Mouse (Mus musculus) liver, postnatal 0 days (tissue): ENCODE measurements at regions not wholly inside any gene's neighbourhood (a gene's known extent, or its start where the extent isn't known, plus 50 kb on each side); places are given as distances from the start of the nearest gene placed in this dataset.

Experiments
- ATAC-seq: fragments of 200-750 bp; cut with Nextera tagmentation; 2 replicates; pipeline ENCODE4 v1.8.0; 2017; ENCODE audit warnings: mild to moderate bottlenecking, moderate library complexity
- DNase-seq: peaks from one replicate; pipeline ENCODE4 v3.0.0-alpha.2; 2016
- H3K27ac ChIP-seq: fragments of 300-500 bp; sonication (generic); 2 replicates; pipeline ENCODE4 v1.5.1; 2014; ENCODE audit warnings: antibody characterized with exemption, moderate library complexity, mild to moderate bottlenecking, low read depth
- H3K27me3 ChIP-seq: fragments of 300-500 bp; sonication (generic); 2 replicates; pipeline ENCODE4 v1.6.1; 2014; ENCODE audit warnings: low read length, control low read depth, mixed read lengths; ENCODE audit not compliant: insufficient read depth
- H3K36me3 ChIP-seq: fragments of 300-500 bp; sonication (generic); replicated peaks from 2 replicates; pipeline ENCODE4 v1.6.1; 2014; ENCODE audit warnings: mild to moderate bottlenecking, control low read depth, low read length, moderate library complexity, mixed read lengths; ENCODE audit not compliant: insufficient read depth
- H3K4me1 ChIP-seq: fragments of 300-500 bp; sonication (generic); 2 replicates; pipeline ENCODE4 v1.6.1; 2014; ENCODE audit warnings: antibody characterized with exemption, mild to moderate bottlenecking, control low read depth; ENCODE audit not compliant: insufficient read depth
- H3K4me2 ChIP-seq: fragments of 300-500 bp; sonication (generic); 2 replicates; pipeline ENCODE4 v1.6.1; 2014; ENCODE audit warnings: low read depth, mild to moderate bottlenecking, low read length, moderate library complexity, mixed read lengths
- H3K4me3 ChIP-seq: fragments of 300-500 bp; sonication (generic); 2 replicates; pipeline ENCODE4 v1.5.1; 2014; ENCODE audit warnings: low read depth, low read length
- H3K9ac ChIP-seq: fragments of 300-500 bp; sonication (generic); replicated peaks from 2 replicates; pipeline ENCODE4 v1.6.1; 2014; ENCODE audit warnings: mild to moderate bottlenecking, moderate library complexity
- H3K9me3 ChIP-seq: fragments of 300-500 bp; sonication (generic); 2 replicates; pipeline ENCODE4 v1.6.1; 2016; ENCODE audit warnings: mild to moderate bottlenecking, control low read depth, low read length, mixed read lengths
- CTCF ChIP-seq: sonication (generic); IDR thresholded peaks from 2 replicates; pipeline ENCODE4 v1.5.1; 2016; ENCODE audit warnings: antibody characterized with exemption, low read depth
- EP300 ChIP-seq: IDR thresholded peaks from 2 replicates; pipeline ENCODE4 v1.6.1; 2016; ENCODE audit warnings: antibody characterized with exemption, low read depth, mild to moderate bottlenecking
- WGBS: fragments of 180-500 bp; shearing (Covaris S2); extraction: QIAGEN DNeasy Blood & Tissue Kit; methylation state at CpG from one replicate; pipeline ENCODE4 v1.1.7; 2014; ENCODE audit not compliant: insufficient replicate concordance; 5-methylcytosine and 5-hydroxymethylcytosine counted together

DNA sequence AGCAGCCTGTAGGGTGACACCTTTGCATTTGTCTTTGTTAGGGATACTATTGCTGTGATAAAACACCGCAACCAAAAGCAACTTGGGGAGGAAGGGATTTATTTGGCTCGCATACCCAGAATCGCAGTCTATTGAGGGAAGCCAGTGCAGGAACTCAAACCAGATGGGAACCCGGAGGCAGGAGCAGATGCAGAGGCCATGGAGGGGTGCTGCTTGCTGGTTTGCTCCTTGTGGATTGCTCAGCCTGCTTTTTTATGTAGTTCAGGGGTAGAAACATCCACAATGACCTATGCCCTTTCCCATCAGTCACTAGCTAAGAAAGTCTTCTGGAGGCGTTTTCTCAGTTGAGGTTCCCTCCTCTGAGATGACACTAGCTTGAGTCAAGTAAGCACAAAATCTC lies 133.9 kb downstream of the Irx2 start:
- Histone ChIP-seq H3K9ac (no peak overlapping the region), H3K27ac (no peak overlapping the region), H3K9me3 (no peaks in the 10 kb centered on the region), H3K4me3 (no peak overlapping the region), H3K4me1 (no peaks in the 10 kb centered on the region), H3K36me3 (no peaks in the 10 kb centered on the region), H3K4me2 (no peak overlapping the region), H3K27me3 (no peaks in the 10 kb centered on the region)
- no peak for ATAC-seq
- DNase-seq: no peak
- 85% methylated on average over 5 of the region's 5 CpGs for WGBS
- TF ChIP-seq EP300 (no peak), CTCF (no peak)

DNA sequence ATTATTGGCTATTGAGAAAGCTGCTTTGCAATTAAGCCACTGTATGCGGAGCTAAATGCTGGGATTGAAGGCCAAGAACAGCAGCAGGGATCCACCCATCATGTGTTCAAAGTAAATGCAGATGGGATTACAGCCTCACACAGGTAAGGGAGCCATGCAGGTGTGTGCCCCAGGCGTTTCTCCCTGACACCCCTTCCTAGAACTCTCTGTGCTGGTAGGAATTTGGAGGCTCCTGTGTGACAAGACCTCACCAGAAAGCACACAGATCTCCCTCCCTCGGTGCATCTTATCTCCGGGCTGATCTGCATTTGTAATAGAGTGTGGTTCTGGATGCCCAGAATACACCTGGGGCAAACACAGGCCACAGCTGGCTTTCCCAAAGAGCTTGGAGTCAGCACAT lies 134.7 kb downstream of the Irx2 start:
- H3K4me1 ChIP-seq: no peaks in the 10 kb centered on the region
- H3K27me3 ChIP-seq: no peaks in the 10 kb centered on the region
- H3K4me2 ChIP-seq: no peak overlapping the region
- no peaks in the 10 kb centered on the region for H3K36me3 ChIP-seq
- no peak overlapping the region for H3K9ac ChIP-seq
- ATAC-seq (no peak), DNase-seq (no peak)
- 53% methylated on average over 4 of the region's 4 CpGs for WGBS
- no peak overlapping the region for H3K27ac ChIP-seq
- no peaks in the 10 kb centered on the region for H3K9me3 ChIP-seq
- TF ChIP-seq EP300 (no peak), CTCF (no peak)
- H3K4me3 ChIP-seq: no peak overlapping the region

DNA sequence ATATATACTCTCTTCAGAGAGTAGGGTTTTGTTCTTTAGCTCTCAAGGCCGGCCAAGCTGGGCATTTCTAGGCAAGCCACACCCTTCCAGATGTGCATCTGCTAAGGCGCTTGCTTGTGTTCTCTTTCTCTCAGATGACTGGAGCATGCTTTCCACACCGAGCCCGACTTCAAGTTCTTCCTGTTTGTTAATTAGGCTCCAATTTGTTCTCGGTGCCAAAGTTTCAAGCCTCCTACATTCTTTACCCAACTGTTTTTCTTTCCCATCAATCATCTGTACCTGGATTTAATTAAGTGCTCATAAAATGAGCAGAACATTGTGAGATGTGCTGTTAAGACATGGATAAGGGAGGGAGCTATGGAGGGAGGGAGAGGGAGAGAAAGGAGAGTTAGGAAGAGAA lies 138.7 kb downstream of the Irx2 start:
- DNase-seq (no peak), ATAC-seq (no peak)
- no peaks in the 10 kb centered on the region for H3K9me3 ChIP-seq
- no peak overlapping the region for H3K4me3 ChIP-seq
- H3K4me2 ChIP-seq: no peak overlapping the region
- H3K9ac ChIP-seq: no peak overlapping the region
- TF ChIP-seq EP300 (no peak), CTCF (no peak)
- H3K4me1 ChIP-seq: no peaks in the 10 kb centered on the region
- no peaks in the 10 kb centered on the region for H3K36me3 ChIP-seq
- H3K27ac ChIP-seq: no peak overlapping the region
- H3K27me3 ChIP-seq: no peaks in the 10 kb centered on the region
- WGBS: 51% methylated on average over 5 of the region's 5 CpGs

DNA sequence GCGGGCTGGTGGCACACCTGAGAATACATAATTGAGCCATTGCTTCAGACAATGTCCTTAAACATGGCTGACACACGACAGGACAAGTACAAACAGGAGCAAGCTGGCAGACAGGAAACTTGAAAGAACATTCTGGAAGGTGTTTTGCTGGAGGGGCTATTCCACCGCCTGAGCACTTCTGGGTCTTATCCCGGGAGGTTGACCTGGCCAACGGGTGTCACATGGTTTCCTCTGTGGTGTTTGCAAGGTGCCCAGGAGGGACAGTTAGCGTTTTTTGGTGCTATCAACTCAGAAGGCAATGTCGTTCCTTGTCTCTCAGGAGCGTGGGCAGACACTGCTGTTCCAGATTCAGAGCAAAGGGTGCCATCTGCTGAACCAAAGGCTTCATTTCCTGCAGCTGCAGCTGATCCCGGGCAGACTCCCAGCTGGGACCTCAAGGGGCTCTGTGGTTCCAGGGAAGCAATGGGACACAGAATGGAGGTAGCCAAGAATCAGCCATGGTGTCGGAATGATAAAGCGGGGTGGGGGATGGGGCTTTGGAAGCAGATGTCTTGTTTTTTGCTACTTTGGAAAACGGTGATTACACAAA lies 140.5 kb downstream of the Irx2 start:
- Histone ChIP-seq H3K9ac (no peak overlapping the region), H3K36me3 (no peaks in the 10 kb centered on the region), H3K4me3 (no peak overlapping the region), H3K27me3 (no peaks in the 10 kb centered on the region), H3K9me3 (peaks cover 3% of the 10 kb centered on the region; the same call in 1 of the 2 replicates), H3K4me2 (no peak overlapping the region), H3K4me1 (no peaks in the 10 kb centered on the region), H3K27ac (no peak overlapping the region)
- DNase-seq (no peak), ATAC-seq (no peak)
- WGBS: 57% methylated on average over 12 of the region's 12 CpGs
- no peak for TF ChIP-seq EP300
- no peak for TF ChIP-seq CTCF

DNA sequence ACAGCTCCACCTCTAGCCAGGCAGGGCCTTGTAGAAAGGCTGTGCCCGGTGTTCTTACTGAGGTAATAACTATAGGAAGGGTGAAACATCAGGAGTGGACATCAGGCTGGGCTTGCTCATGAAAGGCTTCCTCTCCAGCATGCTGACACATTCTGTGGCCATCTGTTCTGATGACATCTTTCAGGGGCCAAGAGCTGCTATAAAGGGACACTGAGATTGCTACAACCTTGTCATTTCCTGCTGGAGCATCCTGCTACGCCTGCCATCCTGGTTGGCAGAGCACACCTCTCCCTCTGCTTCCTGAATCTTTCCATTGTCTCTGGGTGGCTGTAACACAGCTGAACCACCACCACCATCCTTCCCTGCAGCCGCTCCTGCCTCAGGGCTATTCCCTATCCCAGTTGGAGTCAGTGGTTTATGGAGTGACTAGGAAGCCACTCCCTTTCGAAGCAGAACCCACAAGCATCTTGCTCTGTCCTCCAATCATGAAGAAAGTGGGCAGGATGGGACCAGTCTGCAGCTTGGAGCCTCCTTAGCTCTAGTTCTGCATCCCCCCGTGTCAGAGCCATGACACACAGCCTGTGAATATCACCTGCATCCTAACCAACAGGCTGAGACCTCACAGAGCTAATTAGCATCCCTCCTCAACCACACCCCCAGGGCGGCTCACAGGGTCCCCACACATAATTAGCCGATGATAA lies 154.6 kb downstream of the Irx2 start:
- H3K36me3 ChIP-seq: no peaks in the 10 kb centered on the region
- H3K27me3 ChIP-seq: no peaks in the 10 kb centered on the region
- H3K4me2 ChIP-seq: no peak overlapping the region
- no peak for DNase-seq
- WGBS: 48% methylated on average over 7 of the region's 7 CpGs
- TF ChIP-seq EP300 (no peak), CTCF (no peak)
- H3K9ac ChIP-seq: no peak overlapping the region
- H3K9me3 ChIP-seq: no peaks in the 10 kb centered on the region
- no peak for ATAC-seq
- H3K4me1 ChIP-seq: no peaks in the 10 kb centered on the region
- no peak overlapping the region for H3K27ac ChIP-seq
- H3K4me3 ChIP-seq: no peak overlapping the region

DNA sequence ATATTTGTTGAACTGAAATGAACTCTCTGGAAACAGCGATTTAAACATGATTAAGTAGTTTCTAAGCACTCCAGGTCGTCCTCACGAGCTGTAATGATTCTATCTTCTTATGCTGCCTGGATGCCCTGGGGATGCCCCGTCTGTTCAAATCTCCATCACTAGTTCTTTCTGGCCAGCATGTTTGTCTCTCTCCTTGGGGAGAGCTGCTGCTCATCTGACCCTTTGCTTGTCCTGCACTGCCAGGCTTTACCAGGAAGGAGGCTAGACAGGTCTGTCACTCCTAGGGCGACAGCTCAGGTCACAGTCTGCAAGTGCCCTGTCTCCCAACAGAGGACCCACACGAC lies 155.1 kb downstream of the Irx2 start:
- H3K4me1 ChIP-seq: no peaks in the 10 kb centered on the region
- ATAC-seq (no peak), DNase-seq (no peak)
- no peak overlapping the region for H3K27ac ChIP-seq
- H3K9ac ChIP-seq: no peak overlapping the region
- no peaks in the 10 kb centered on the region for H3K36me3 ChIP-seq
- no peaks in the 10 kb centered on the region for H3K27me3 ChIP-seq
- 36% methylated on average over 6 of the region's 6 CpGs for WGBS
- no peaks in the 10 kb centered on the region for H3K9me3 ChIP-seq
- H3K4me3 ChIP-seq: no peak overlapping the region
- H3K4me2 ChIP-seq: no peak overlapping the region
- TF ChIP-seq EP300: no peak
- no peak for TF ChIP-seq CTCF

DNA sequence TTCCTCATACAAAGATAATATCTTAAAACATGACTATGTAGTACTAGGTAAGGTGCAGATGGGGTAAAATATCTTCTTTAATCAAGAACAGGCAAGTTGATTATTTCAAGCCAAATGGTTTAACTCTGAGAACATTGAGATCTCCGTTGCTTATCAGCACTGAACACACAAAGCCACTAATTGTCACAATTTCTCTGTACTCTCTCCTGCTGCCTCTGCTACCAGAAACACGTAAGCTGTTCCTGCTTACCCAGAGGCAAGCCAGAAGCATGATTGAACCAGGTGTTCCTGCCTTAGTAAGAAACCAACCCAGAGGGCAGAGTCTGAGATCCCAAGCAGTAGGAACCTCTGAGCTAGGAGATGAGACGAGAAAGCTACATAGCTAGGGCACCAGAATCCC lies 164.1 kb downstream of the Irx2 start:
- H3K4me2 ChIP-seq: no peak overlapping the region
- no peak overlapping the region for H3K27ac ChIP-seq
- H3K4me1 ChIP-seq: no peaks in the 10 kb centered on the region
- H3K4me3 ChIP-seq: no peak overlapping the region
- ATAC-seq (no peak), DNase-seq (no peak)
- no peak for TF ChIP-seq CTCF
- no peak for TF ChIP-seq EP300
- no peaks in the 10 kb centered on the region for H3K36me3 ChIP-seq
- WGBS: 47% methylated on average over 3 of the region's 3 CpGs
- no peaks in the 10 kb centered on the region for H3K9me3 ChIP-seq
- no peaks in the 10 kb centered on the region for H3K27me3 ChIP-seq
- no peak overlapping the region for H3K9ac ChIP-seq
